Mouse (Mus musculus): ENCODE data around the gene Rpl13a. TPM values are rescaled to one million over a fixed set of nuclear protein-coding genes. Genes with fewer than 3 reads are reported as not detected.

Rpl13a gene
- polyA plus RNA-seq, 1 experiment from 2014 or later, result 1,369 TPM

GRCm38 (mm10) chr7:45124224-45125143 is 4.1 kb downstream of the Rpl13a start, which contains the start of gene Rps11:
Gene Rps11, minus strand, starts transcription at chr7:45124439.
- H3K36me3 ChIP-seq, result peaks cover 61% of the 10 kb centered on the region
- H3K9ac ChIP-seq, result peak within 1 kb of the TSS; percentile 100
- H3K27ac ChIP-seq (replicated peaks), result peak within 1 kb of the TSS; percentile 90
- ATAC-seq (ENCODE audit: insufficient number of reproducible peaks, low FRiP score, low TSS enrichment, low read depth), result peak; percentile 88
- peak within 1 kb of the TSS; percentile 96 for H3K4me3 ChIP-seq (replicated peaks)
- peaks cover 62% of the 10 kb centered on the region for H3K4me1 ChIP-seq
- under 1% methylated on average over 59 of the region's 59 CpGs for WGBS
- H3K4me2 ChIP-seq (replicated peaks), result peak within 1 kb of the TSS; percentile 64
- H3K27me3 ChIP-seq, result no peaks in the 10 kb centered on the region
- H3K9me3 ChIP-seq (replicated peaks), result no peaks in the 10 kb centered on the region

GRCm38 (mm10) chr7:45123186-45123570 is 5.4 kb downstream of the Rpl13a start:
- peak overlapping the region; percentile 100 for H3K9ac ChIP-seq
- H3K4me3 ChIP-seq (replicated peaks), result peak overlapping the region; percentile 96
- H3K27me3 ChIP-seq, result no peaks in the 10 kb centered on the region
- no peak for ATAC-seq (ENCODE audit: insufficient number of reproducible peaks, low FRiP score, low TSS enrichment, low read depth)
- peaks cover 58% of the 10 kb centered on the region for H3K4me1 ChIP-seq
- peak overlapping the region; percentile 90 for H3K27ac ChIP-seq (replicated peaks)
- WGBS, result 17% methylated on average over 12 of the region's 12 CpGs
- H3K4me2 ChIP-seq (replicated peaks), result peak overlapping the region; percentile 64
- no peaks in the 10 kb centered on the region for H3K9me3 ChIP-seq (replicated peaks)
- peaks cover 67% of the 10 kb centered on the region for H3K36me3 ChIP-seq

- H3K36me3 ChIP-seq, result peaks cover 67% of the 10 kb centered on the region
- 80% methylated on average over 15 of the region's 15 CpGs for whole genome bisulfite sequencing
- H3K4me3 ChIP-seq (replicated peaks), result peak overlapping the region; percentile 96
- peak overlapping the region; percentile 64 for H3K4me2 ChIP-seq (replicated peaks)
- no peak for ATAC-seq (ENCODE audit: insufficient number of reproducible peaks, low FRiP score, low TSS enrichment, low read depth)
- H3K27me3 ChIP-seq, result no peaks in the 10 kb centered on the region
- H3K9ac ChIP-seq, result peak overlapping the region; percentile 100; the same call in 1 of the 2 replicates
- peak overlapping the region; percentile 90; the same call in 1 of the 2 replicates for H3K27ac ChIP-seq (replicated peaks)
- no peaks in the 10 kb centered on the region for H3K9me3 ChIP-seq (replicated peaks)
- peaks cover 58% of the 10 kb centered on the region for H3K4me1 ChIP-seq
Measured at GRCm38 (mm10) chr7:45122561-45123185, 5.9 kb downstream of the Rpl13a start.

- Histone ChIP-seq H3K9ac (no peak overlapping the region), H3K4me2 (replicated peaks) (no peak overlapping the region)
Measured at GRCm38 (mm10) chr7:45121966-45122365, 6.6 kb downstream of the Rpl13a start.

GRCm38 (mm10) chr7:45121404-45121803 is 7.2 kb downstream of the Rpl13a start:
- Histone ChIP-seq H3K9me3 (replicated peaks) (no peaks in the 10 kb centered on the region), H3K4me1 (peaks cover 46% of the 10 kb centered on the region), H3K9ac (no peak overlapping the region), H3K27ac (replicated peaks) (peak overlapping the region; percentile 39; the same call in 1 of the 2 replicates), H3K36me3 (peaks cover 57% of the 10 kb centered on the region), H3K4me2 (replicated peaks) (no peak overlapping the region), H3K27me3 (no peaks in the 10 kb centered on the region), H3K4me3 (replicated peaks) (no peak overlapping the region)
- ATAC-seq (ENCODE audit: insufficient number of reproducible peaks, low FRiP score, low TSS enrichment, low read depth), result no peak
- 57% methylated on average over 8 of the region's 8 CpGs for WGBS

More at GRCm38 (mm10) chr7:45121966-45122365, 6.6 kb downstream of the Rpl13a start:
- H3K27me3 ChIP-seq, result no peaks in the 10 kb centered on the region
- no peak for ATAC-seq (ENCODE audit: insufficient number of reproducible peaks, low FRiP score, low TSS enrichment, low read depth)
- H3K36me3 ChIP-seq, result peaks cover 63% of the 10 kb centered on the region
- H3K4me1 ChIP-seq, result peaks cover 52% of the 10 kb centered on the region
- no peaks in the 10 kb centered on the region for H3K9me3 ChIP-seq (replicated peaks)
- 0 out of 2 replicates have a peak overlapping the region, but pooled peaks have one; percentile 39 for H3K27ac ChIP-seq (replicated peaks)
- H3K4me3 ChIP-seq (replicated peaks), result 0 out of 2 replicates have a peak overlapping the region, but pooled peaks have one; percentile 4

GRCm38 (mm10) chr7:45119780-45120709 is 8.5 kb downstream of the Rpl13a start:
- Histone ChIP-seq H3K4me2 (replicated peaks) (no peak overlapping the region), H3K9ac (no peak overlapping the region), H3K4me1 (peaks cover 34% of the 10 kb centered on the region), H3K9me3 (replicated peaks) (no peaks in the 10 kb centered on the region), H3K4me3 (replicated peaks) (no peak overlapping the region), H3K27ac (replicated peaks) (no peak overlapping the region), H3K36me3 (peaks cover 43% of the 10 kb centered on the region), H3K27me3 (no peaks in the 10 kb centered on the region)
- ATAC-seq (ENCODE audit: insufficient number of reproducible peaks, low FRiP score, low TSS enrichment, low read depth), result no peak
- 80% methylated on average over 5 of the region's 5 CpGs for WGBS

- H3K36me3 ChIP-seq, result peaks cover 43% of the 10 kb centered on the region
- H3K9ac ChIP-seq, result no peak overlapping the region
- no peak overlapping the region for H3K4me2 ChIP-seq (replicated peaks)
- 87% methylated on average over 6 of the region's 6 CpGs for WGBS
- H3K4me3 ChIP-seq (replicated peaks), result no peak overlapping the region
- H3K27ac ChIP-seq (replicated peaks), result no peak overlapping the region
- H3K9me3 ChIP-seq (replicated peaks), result no peaks in the 10 kb centered on the region
- ATAC-seq (ENCODE audit: insufficient number of reproducible peaks, low FRiP score, low TSS enrichment, low read depth), result no peak
- peaks cover 30% of the 10 kb centered on the region for H3K4me1 ChIP-seq
- H3K27me3 ChIP-seq, result no peaks in the 10 kb centered on the region
Measured at GRCm38 (mm10) chr7:45118336-45118735, 10.2 kb downstream of the Rpl13a start.

- 76% methylated on average over 8 of the region's 8 CpGs for WGBS
- H3K9ac ChIP-seq, result no peak overlapping the region
- ATAC-seq (ENCODE audit: insufficient number of reproducible peaks, low FRiP score, low TSS enrichment, low read depth), result no peak
- H3K4me2 ChIP-seq (replicated peaks), result no peak overlapping the region
- no peaks in the 10 kb centered on the region for H3K9me3 ChIP-seq (replicated peaks)
- no peak overlapping the region for H3K4me3 ChIP-seq (replicated peaks)
- H3K27ac ChIP-seq (replicated peaks), result no peak overlapping the region; the same call in 1 of the 2 replicates
- H3K4me1 ChIP-seq, result peaks cover 22% of the 10 kb centered on the region
- H3K36me3 ChIP-seq, result peaks cover 36% of the 10 kb centered on the region
- no peaks in the 10 kb centered on the region for H3K27me3 ChIP-seq
Measured at GRCm38 (mm10) chr7:45117566-45117965, 11.0 kb downstream of the Rpl13a start.

GRCm38 (mm10) chr7:45113476-45113875 is 15.1 kb downstream of the Rpl13a start:
- no peaks in the 10 kb centered on the region for H3K27me3 ChIP-seq
- H3K4me3 ChIP-seq (replicated peaks), result no peak overlapping the region
- no peaks in the 10 kb centered on the region for H3K9me3 ChIP-seq (replicated peaks)
- H3K27ac ChIP-seq (replicated peaks), result no peak overlapping the region
- ATAC-seq (ENCODE audit: insufficient number of reproducible peaks, low FRiP score, low TSS enrichment, low read depth), result no peak
- H3K4me2 ChIP-seq (replicated peaks), result no peak overlapping the region
- no peak overlapping the region for H3K9ac ChIP-seq
- H3K36me3 ChIP-seq, result no peaks in the 10 kb centered on the region
- H3K4me1 ChIP-seq, result no peaks in the 10 kb centered on the region
- 83% methylated on average over 2 of the region's 2 CpGs for WGBS

- Histone ChIP-seq H3K9me3 (replicated peaks) (no peaks in the 10 kb centered on the region), H3K27ac (replicated peaks) (no peak overlapping the region), H3K36me3 (no peaks in the 10 kb centered on the region), H3K27me3 (no peaks in the 10 kb centered on the region), H3K4me1 (no peaks in the 10 kb centered on the region), H3K4me2 (replicated peaks) (no peak overlapping the region), H3K4me3 (replicated peaks) (no peak overlapping the region), H3K9ac (no peak overlapping the region)
- no peak for ATAC-seq (ENCODE audit: insufficient number of reproducible peaks, low FRiP score, low TSS enrichment, low read depth)
- WGBS, result 65% methylated on average over 3 of the region's 3 CpGs
Measured at GRCm38 (mm10) chr7:45112529-45112928, 16.0 kb downstream of the Rpl13a start.
